Mouse (Mus musculus): ENCODE measurements around the gene Zfp39. TPM values are rescaled to one million over a fixed set of nuclear protein-coding genes. Genes with fewer than 3 reads are reported as not detected.
A peak's percentile ranks its signal among the peaks of the same experiment; 100 is the strongest.

The Zfp39 gene
- polyA plus RNA-seq, 1 experiment from 2014 or later: 5.2 TPM

DNA sequence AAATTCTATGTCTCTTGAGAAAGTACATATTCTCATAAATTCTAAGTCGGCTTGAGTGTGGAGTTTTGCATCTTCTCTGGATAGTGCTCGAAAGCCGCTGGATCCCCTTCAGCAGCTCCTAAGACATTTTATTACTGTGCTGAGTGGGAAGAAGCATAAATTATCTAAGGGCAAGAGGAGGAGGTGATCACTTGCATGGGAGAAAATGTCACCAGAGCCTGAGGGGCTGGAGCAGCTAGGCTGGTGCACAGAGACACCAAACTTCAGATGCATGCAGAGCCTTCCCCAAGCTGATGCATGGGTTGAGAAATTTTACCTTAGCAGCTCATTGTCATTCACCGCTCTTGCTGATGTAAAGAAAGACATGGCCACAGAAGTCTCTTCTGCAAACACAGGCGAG lies 40.1 kb upstream of the Zfp39 start:
- Histone ChIP-seq H3K4me3 (ENCODE audit: low read depth, low read length) (no peak overlapping the region), H3K4me1 (ENCODE audit: control insufficient read depth, insufficient read depth, low read length) (peaks cover 7% of the 10 kb centered on the region), H3K27ac (replicated peaks; ENCODE audit: low read depth, low read length) (no peak overlapping the region), H3K27me3 (replicated peaks; ENCODE audit: control insufficient read depth, insufficient read depth, low read length) (no peaks in the 10 kb centered on the region; the same call in 1 of the 2 replicates), H3K36me3 (ENCODE audit: control insufficient read depth, insufficient read depth, low read length) (no peaks in the 10 kb centered on the region), H3K9ac (ENCODE audit: low read depth, low read length) (no peak overlapping the region), H3K4me2 (ENCODE audit: low read depth, low read length) (no peak overlapping the region), H3K9me3 (ENCODE audit: control insufficient read depth, low read length) (no peaks in the 10 kb centered on the region)
- DNase-seq (ENCODE audit: low spot score) (no peak), ATAC-seq (ENCODE audit: low read depth) (no peak)
- WGBS: 75% methylated on average over 5 of the region's 5 CpGs

GRCm38 (mm10) chr11:58939088-58939439 lies 35.0 kb upstream of the Zfp39 start:
- no peak for DNase-seq (ENCODE audit: low spot score)
- peak overlapping the region; percentile 94 for H3K27ac ChIP-seq (replicated peaks; ENCODE audit: low read depth, low read length)
- H3K36me3 ChIP-seq (ENCODE audit: control insufficient read depth, insufficient read depth, low read length): peaks cover 26% of the 10 kb centered on the region
- no peaks in the 10 kb centered on the region for H3K27me3 ChIP-seq (replicated peaks; ENCODE audit: control insufficient read depth, insufficient read depth, low read length)
- no peaks in the 10 kb centered on the region for H3K9me3 ChIP-seq (ENCODE audit: control insufficient read depth, low read length)
- peak overlapping the region; percentile 98 for H3K4me3 ChIP-seq (ENCODE audit: low read depth, low read length)
- peak overlapping the region; percentile 76 for H3K4me2 ChIP-seq (ENCODE audit: low read depth, low read length)
- WGBS: 16% methylated on average over 6 of the region's 6 CpGs
- peaks cover 13% of the 10 kb centered on the region for H3K4me1 ChIP-seq (ENCODE audit: control insufficient read depth, insufficient read depth, low read length)
- ATAC-seq (ENCODE audit: low read depth): no peak
- H3K9ac ChIP-seq (ENCODE audit: low read depth, low read length): peak overlapping the region; percentile 96

DNA sequence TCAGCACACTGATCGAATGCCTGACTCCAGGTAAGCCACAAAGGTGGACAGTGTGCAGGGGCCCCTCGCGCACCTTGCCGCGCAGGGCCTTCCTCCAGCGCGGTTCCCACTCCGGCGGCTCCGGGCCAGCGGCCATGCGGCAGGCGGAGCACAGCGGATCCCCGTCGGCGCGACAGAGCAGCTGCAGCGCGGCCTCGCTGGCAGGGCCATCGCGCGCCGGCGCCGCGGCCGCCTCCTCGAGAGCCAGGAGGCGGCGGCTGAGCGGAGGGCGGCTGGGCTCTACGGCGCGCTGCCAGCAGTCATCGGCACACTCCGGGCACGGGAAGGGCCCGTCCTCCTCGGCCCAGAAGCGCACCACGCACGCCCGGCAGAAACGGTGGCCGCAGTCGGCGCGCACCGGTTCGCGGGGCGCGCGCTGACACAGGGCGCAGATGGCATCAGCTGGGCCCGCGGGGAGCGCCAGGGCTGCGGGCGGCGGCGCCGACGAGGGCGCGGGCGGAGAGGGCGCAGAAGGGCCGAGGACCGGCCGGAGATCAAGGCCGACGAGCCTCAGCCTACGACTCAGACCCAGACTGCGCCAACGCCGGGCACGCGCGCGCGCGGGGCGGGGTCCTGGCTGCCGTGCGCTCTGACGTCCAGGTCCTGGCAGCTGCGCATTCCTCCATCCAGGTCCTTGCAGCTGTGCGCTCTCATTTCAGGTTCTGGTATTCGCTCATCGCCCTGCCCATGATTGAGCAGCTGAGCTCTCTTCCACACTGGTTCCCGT lies 34.5 kb upstream of the Zfp39 start, which contains the start of gene Rnf187:
Rnf187 (minus strand) TSS at position 595 of the 766 bp plus-strand sequence.
- H3K4me1 ChIP-seq (ENCODE audit: control insufficient read depth, insufficient read depth, low read length): peaks cover 13% of the 10 kb centered on the region
- H3K4me3 ChIP-seq (ENCODE audit: low read depth, low read length): peak within 1 kb of the TSS; percentile 98
- no peaks in the 10 kb centered on the region for H3K9me3 ChIP-seq (ENCODE audit: control insufficient read depth, low read length)
- peak within 1 kb of the TSS; percentile 94 for H3K27ac ChIP-seq (replicated peaks; ENCODE audit: low read depth, low read length)
- peak within 1 kb of the TSS; percentile 96 for H3K9ac ChIP-seq (ENCODE audit: low read depth, low read length)
- H3K4me2 ChIP-seq (ENCODE audit: low read depth, low read length): peak within 1 kb of the TSS; percentile 76
- H3K27me3 ChIP-seq (replicated peaks; ENCODE audit: control insufficient read depth, insufficient read depth, low read length): no peaks in the 10 kb centered on the region
- WGBS: under 1% methylated on average over 34 of the region's 95 CpGs
- peak; percentile 96 for DNase-seq (ENCODE audit: low spot score)
- peak; percentile 99 for ATAC-seq (ENCODE audit: low read depth)
- peaks cover 32% of the 10 kb centered on the region for H3K36me3 ChIP-seq (ENCODE audit: control insufficient read depth, insufficient read depth, low read length)

- Histone ChIP-seq H3K4me1 (ENCODE audit: control insufficient read depth, insufficient read depth, low read length) (peaks cover 13% of the 10 kb centered on the region), H3K27me3 (replicated peaks; ENCODE audit: control insufficient read depth, insufficient read depth, low read length) (no peaks in the 10 kb centered on the region), H3K4me2 (ENCODE audit: low read depth, low read length) (peak overlapping the region; percentile 76), H3K9ac (ENCODE audit: low read depth, low read length) (peak overlapping the region; percentile 96), H3K27ac (replicated peaks; ENCODE audit: low read depth, low read length) (peak overlapping the region; percentile 94), H3K36me3 (ENCODE audit: control insufficient read depth, insufficient read depth, low read length) (peaks cover 38% of the 10 kb centered on the region), H3K4me3 (ENCODE audit: low read depth, low read length) (peak overlapping the region; percentile 98), H3K9me3 (ENCODE audit: control insufficient read depth, low read length) (no peaks in the 10 kb centered on the region)
- whole genome bisulfite sequencing: under 1% methylated on average over 13 of the region's 13 CpGs
- DNase-seq (ENCODE audit: low spot score): peak; percentile 22
- no peak for ATAC-seq (ENCODE audit: low read depth)
Observed at GRCm38 (mm10) chr11:58937909-58938308, 33.9 kb upstream of the Zfp39 start.

- WGBS: 80% methylated on average over 4 of the region's 4 CpGs
- Histone ChIP-seq H3K36me3 (ENCODE audit: control insufficient read depth, insufficient read depth, low read length) (peaks cover 53% of the 10 kb centered on the region), H3K4me2 (ENCODE audit: low read depth, low read length) (no peak overlapping the region), H3K4me3 (ENCODE audit: low read depth, low read length) (no peak overlapping the region), H3K4me1 (ENCODE audit: control insufficient read depth, insufficient read depth, low read length) (no peaks in the 10 kb centered on the region), H3K27ac (replicated peaks; ENCODE audit: low read depth, low read length) (no peak overlapping the region), H3K9me3 (ENCODE audit: control insufficient read depth, low read length) (no peaks in the 10 kb centered on the region), H3K9ac (ENCODE audit: low read depth, low read length) (no peak overlapping the region), H3K27me3 (replicated peaks; ENCODE audit: control insufficient read depth, insufficient read depth, low read length) (no peaks in the 10 kb centered on the region)
- ATAC-seq (ENCODE audit: low read depth) (no peak), DNase-seq (ENCODE audit: low spot score) (no peak)
Observed at GRCm38 (mm10) chr11:58931576-58931975, 27.6 kb upstream of the Zfp39 start.

DNA sequence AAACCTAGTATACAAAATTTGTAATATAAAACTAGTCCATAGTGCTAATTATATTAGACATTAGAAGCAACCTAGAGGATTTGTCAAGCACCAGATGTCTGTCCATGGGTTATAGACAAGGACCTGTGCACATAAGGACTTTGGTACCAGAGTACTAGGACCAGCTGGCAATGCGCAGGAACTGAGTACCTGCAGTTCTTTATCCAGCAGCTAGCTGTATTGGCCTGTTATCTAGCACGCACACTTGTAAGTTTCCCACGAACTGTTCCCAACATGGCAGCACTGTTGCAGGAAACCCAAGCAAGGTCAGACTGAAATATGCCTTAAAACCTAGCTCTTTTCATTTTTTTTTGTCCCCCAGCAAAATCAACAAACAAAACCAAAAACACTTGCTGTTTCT lies 26.2 kb upstream of the Zfp39 start:
- H3K4me3 ChIP-seq (ENCODE audit: low read depth, low read length): no peak overlapping the region
- ATAC-seq (ENCODE audit: low read depth): no peak
- no peaks in the 10 kb centered on the region for H3K27me3 ChIP-seq (replicated peaks; ENCODE audit: control insufficient read depth, insufficient read depth, low read length)
- H3K36me3 ChIP-seq (ENCODE audit: control insufficient read depth, insufficient read depth, low read length): peaks cover 40% of the 10 kb centered on the region
- no peaks in the 10 kb centered on the region for H3K9me3 ChIP-seq (ENCODE audit: control insufficient read depth, low read length)
- H3K4me1 ChIP-seq (ENCODE audit: control insufficient read depth, insufficient read depth, low read length): no peaks in the 10 kb centered on the region
- no peak overlapping the region for H3K4me2 ChIP-seq (ENCODE audit: low read depth, low read length)
- 93% methylated on average over 3 of the region's 3 CpGs for WGBS
- no peak overlapping the region for H3K9ac ChIP-seq (ENCODE audit: low read depth, low read length)
- no peak overlapping the region for H3K27ac ChIP-seq (replicated peaks; ENCODE audit: low read depth, low read length)
- DNase-seq (ENCODE audit: low spot score): no peak

GRCm38 (mm10) chr11:58929641-58930040 lies 25.6 kb upstream of the Zfp39 start:
- Histone ChIP-seq H3K27me3 (replicated peaks; ENCODE audit: control insufficient read depth, insufficient read depth, low read length) (no peaks in the 10 kb centered on the region), H3K27ac (replicated peaks; ENCODE audit: low read depth, low read length) (no peak overlapping the region), H3K4me1 (ENCODE audit: control insufficient read depth, insufficient read depth, low read length) (no peaks in the 10 kb centered on the region), H3K4me3 (ENCODE audit: low read depth, low read length) (no peak overlapping the region), H3K4me2 (ENCODE audit: low read depth, low read length) (no peak overlapping the region), H3K36me3 (ENCODE audit: control insufficient read depth, insufficient read depth, low read length) (peaks cover 37% of the 10 kb centered on the region), H3K9ac (ENCODE audit: low read depth, low read length) (no peak overlapping the region), H3K9me3 (ENCODE audit: control insufficient read depth, low read length) (no peaks in the 10 kb centered on the region)
- DNase-seq (ENCODE audit: low spot score) (no peak), ATAC-seq (ENCODE audit: low read depth) (no peak)
- WGBS: 45% methylated on average over 3 of the region's 3 CpGs

GRCm38 (mm10) chr11:58929055-58929454 lies 25.0 kb upstream of the Zfp39 start:
- Histone ChIP-seq H3K27me3 (replicated peaks; ENCODE audit: control insufficient read depth, insufficient read depth, low read length) (no peaks in the 10 kb centered on the region), H3K9ac (ENCODE audit: low read depth, low read length) (no peak overlapping the region), H3K4me1 (ENCODE audit: control insufficient read depth, insufficient read depth, low read length) (no peaks in the 10 kb centered on the region), H3K9me3 (ENCODE audit: control insufficient read depth, low read length) (no peaks in the 10 kb centered on the region), H3K4me2 (ENCODE audit: low read depth, low read length) (no peak overlapping the region), H3K4me3 (ENCODE audit: low read depth, low read length) (no peak overlapping the region), H3K36me3 (ENCODE audit: control insufficient read depth, insufficient read depth, low read length) (peaks cover 31% of the 10 kb centered on the region), H3K27ac (replicated peaks; ENCODE audit: low read depth, low read length) (no peak overlapping the region)
- ATAC-seq (ENCODE audit: low read depth) (no peak), DNase-seq (ENCODE audit: low spot score) (no peak)
- WGBS: 60% methylated on average over 4 of the region's 4 CpGs

All from embryonic facial prominence, embryonic 14.5 days (tissue).